ENCODE assay signal across 8 mouse cellular contexts in the genomic region with DNA sequence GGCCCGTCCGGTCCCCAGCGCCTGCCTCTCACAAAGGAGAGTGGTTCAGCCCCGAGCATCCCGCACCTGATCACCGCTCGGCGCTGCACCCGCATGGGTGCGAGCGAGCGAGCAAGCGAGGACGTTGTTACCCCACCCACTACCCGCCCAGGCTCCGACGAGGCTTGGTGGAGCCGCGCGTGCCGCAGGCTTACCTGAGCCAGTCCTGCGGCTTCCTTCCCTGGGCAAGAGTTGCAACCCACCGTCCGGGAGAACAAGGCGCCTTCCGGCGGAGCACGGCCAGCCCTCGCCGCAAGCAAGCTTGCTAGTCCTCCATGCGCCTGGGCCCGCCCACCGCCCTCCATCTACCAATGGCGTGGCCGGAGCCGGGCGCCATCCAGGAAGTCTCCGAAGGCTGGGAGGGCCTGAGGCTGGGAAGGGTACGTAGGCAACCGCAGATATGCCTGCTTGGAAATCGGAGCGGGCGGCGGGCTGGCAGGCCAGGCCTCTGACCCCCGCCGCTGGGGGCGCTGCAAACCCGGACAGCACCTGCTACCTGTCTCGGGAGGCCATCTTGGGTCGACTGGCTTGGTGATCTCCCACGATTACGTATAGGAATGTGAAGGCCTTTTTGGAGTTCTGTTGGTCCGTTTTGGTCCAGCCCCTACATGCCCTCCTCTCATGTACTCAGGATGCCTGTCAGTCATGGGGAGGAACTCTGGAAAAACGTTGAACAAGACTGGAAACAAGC. TPM values are rescaled to one million over a fixed set of nuclear protein-coding genes. Genes with fewer than 3 reads are reported as not detected.
A peak's percentile ranks its signal among the peaks of the same experiment; 100 is the strongest.
DNase-seq lines count a peak whose midpoint lies in the region; ATAC-seq and TF ChIP-seq lines count a peak whose summit lies in the region.

Chd8 (minus strand) TSS at position 297 of the 730 bp plus-strand sequence.

- 1% methylated on average over 51 of the region's 54 CpGs for WGBS in lung, postnatal 0 days

- no peaks in the 10 kb centered on the region for H3K4me1 ChIP-seq in lung, postnatal 0 days (ENCODE audit: insufficient read depth, low read depth, low read length)

- H3K27me3 ChIP-seq in lung, postnatal 0 days (replicated peaks; ENCODE audit: insufficient read depth, low read length), result no peaks in the 10 kb centered on the region

- DNase-seq in MEL-GATA-1-ER (ENCODE audit: extremely low read depth, low read depth), result peak; percentile 92
- DNase-seq in cerebellum, adult 8-10 months, result peak; percentile 98
- peak; percentile 96 for DNase-seq in forelimb bud, embryonic 11.5 days (ENCODE audit: low read depth, low spot score)
- peak; percentile 99 for DNase-seq in layer of hippocampus, adult 9-11 months
- DNase-seq in lung, postnatal 0 days (ENCODE audit: low spot score), result peak; percentile 99
- DNase-seq in ovary, postnatal 14 days (ENCODE audit: low spot score), result peak; percentile 95
- DNase-seq in thymus, postnatal 14 days, result peak; percentile 99

- H3K9me3 ChIP-seq in lung, postnatal 0 days (ENCODE audit: low read length), result no peaks in the 10 kb centered on the region

- TF ChIP-seq CTCF in lung, postnatal 0 days (IDR thresholded peaks at IDR 0.05), result peak; percentile 83

- peak within 1 kb of the TSS; percentile 86 for H3K9ac ChIP-seq in lung, postnatal 0 days (replicated peaks; ENCODE audit: low read depth)

- peak; percentile 100 for ATAC-seq in hematopoietic stem cell, adult 5-6 weeks (replicated peaks in 1 of 2; ENCODE audit: insufficient read depth in 1 of 2, low FRiP score in 2 of 2, low TSS enrichment in 1 of 2, low read depth in 1 of 2, poor library complexity in 2 of 2, severe bottlenecking in 2 of 2)
- peak; percentile 100 for ATAC-seq in lung, postnatal 0 days

- H3K4me3 ChIP-seq in lung, postnatal 0 days (ENCODE audit: low read depth, low read length), result peak within 1 kb of the TSS; percentile 89

- peak; percentile 24; the same call in 1 of the 2 replicates for TF ChIP-seq EP300 in lung, postnatal 0 days (IDR thresholded peaks at IDR 0.05)

- H3K4me2 ChIP-seq in lung, postnatal 0 days (replicated peaks; ENCODE audit: low read depth, low read length), result peak within 1 kb of the TSS; percentile 65

- H3K36me3 ChIP-seq in lung, postnatal 0 days (ENCODE audit: insufficient read depth, low read length), result peaks cover 9% of the 10 kb centered on the region; the same call in 1 of the 2 replicates

- H3K27ac ChIP-seq in lung, postnatal 0 days (ENCODE audit: low read length), result peak within 1 kb of the TSS; percentile 91

RNA-seq across cellular contexts. Expression of gene Chd8, which starts in this region (rescaled TPM):
- total RNA-seq in hematopoietic stem cell, adult 5-6 weeks (2017), result 78.1 and 88.8 TPM in 2 replicates
- 17.6 and 19.2 TPM in 2 replicates for polyA plus RNA-seq in lung, postnatal 0 days (2015; fragmentation: Nextera tagmentation; extraction: Ambion mirVana)

Comparison
In these comparisons a context has a peak if more than half of its experiments do, and no peak if none do; other contexts are left out.
1. Peak in every context shown above with its lines: DNase-seq, ATAC-seq, H3K4me3 ChIP-seq and H3K27ac ChIP-seq.